Comparison of ENCODE assay signal across 19 mouse cellular contexts in the genomic region with DNA sequence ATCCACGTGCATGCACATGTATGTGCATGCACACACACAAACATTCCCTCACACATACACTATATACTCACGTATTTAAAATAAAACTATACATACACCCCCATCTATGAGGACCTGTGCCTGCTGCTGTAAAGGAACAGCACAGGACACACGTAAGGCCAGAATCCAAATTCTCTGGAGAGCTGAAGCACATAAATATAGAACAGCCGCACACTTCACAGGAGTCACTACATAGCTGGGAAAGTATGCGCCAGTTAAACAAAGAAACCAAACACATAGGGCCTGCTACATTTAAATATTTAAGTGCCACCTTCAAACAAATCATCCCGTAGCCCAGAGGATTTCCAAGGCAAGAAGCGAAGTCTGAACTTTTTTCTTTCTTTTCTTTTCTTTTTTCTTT.
DNase-seq lines count a peak whose midpoint lies in the region; ATAC-seq lines count a peak whose summit lies in the region.
"Had no signal": no experiment of that assay in that cellular context is flagged by ENCODE, and none has a peak within 500 bp of the region (broad histone marks: within the 10 kb centered on the region; RNA-seq: fewer than 3 reads in every experiment).

No protein-coding gene starts in this region.

- H3K27ac ChIP-seq in embryonic facial prominence, embryonic 14.5 days (replicated peaks; ENCODE audit: low read depth, low read length) = no peak overlapping the region
- no peak overlapping the region for H3K27ac ChIP-seq in embryonic facial prominence, embryonic 10.5 days (replicated peaks)
- peak overlapping the region; percentile 68 to 81 for H3K27ac ChIP-seq in heart, embryonic 14.5 days (replicated peaks in 1 of 2; ENCODE audit: control insufficient read depth in 1 of 2, insufficient read depth in 1 of 2, low read depth in 2 of 2, low read length in 2 of 2)
- H3K27ac ChIP-seq in lung, embryonic 15.5 days = peak overlapping the region; percentile 82
- peak overlapping the region; percentile 80; the same call in 1 of the 2 replicates for H3K27ac ChIP-seq in stomach, embryonic 15.5 days
- H3K27ac ChIP-seq: liver, embryonic 14.5 days; neural tube, embryonic 12.5 days had no signal

- no peak overlapping the region for H3K9ac ChIP-seq in embryonic facial prominence, embryonic 14.5 days (ENCODE audit: low read depth, low read length)
- H3K9ac ChIP-seq in heart, embryonic 14.5 days (ENCODE audit: low read length) = peak overlapping the region; percentile 58; the same call in 1 of the 2 replicates
- H3K9ac ChIP-seq in lung, embryonic 15.5 days = no peak overlapping the region; the same call in 1 of the 2 replicates
- no peak overlapping the region for H3K9ac ChIP-seq in stomach, embryonic 15.5 days
- H3K9ac ChIP-seq: hindbrain, embryonic 13.5 days; limb, embryonic 12.5 days; liver, embryonic 14.5 days; neural tube, embryonic 12.5 days had no signal

- ATAC-seq in embryonic facial prominence, embryonic 14.5 days (ENCODE audit: low read depth) = no peak
- no peak; the same call in 1 of the 2 replicates for ATAC-seq in heart, embryonic 14.5 days (ENCODE audit: insufficient number of reproducible peaks, insufficient read depth, low FRiP score, low read depth)
- ATAC-seq in lung, embryonic 15.5 days (ENCODE audit: borderline replicate concordance, extremely low read depth, low FRiP score, low TSS enrichment) = peak; percentile 82; the same call in 1 of the 2 replicates
- ATAC-seq in stomach, embryonic 15.5 days (ENCODE audit: insufficient read depth, low FRiP score, low read depth) = peak; percentile 75
- ATAC-seq in monocyte, adult 5-6 weeks (replicated peaks; ENCODE audit: insufficient number of reproducible peaks, low FRiP score, low TSS enrichment, poor library complexity, severe bottlenecking) = no peak

- intact Hi-C loops in heart, postnatal 14 days (cut with DNase I) = loop anchor here (5.0 kb wide), 2 partner anchors 74 to 156 kb away; a partner anchor contains a TSS

- H3K4me3 ChIP-seq in embryonic facial prominence, embryonic 14.5 days (ENCODE audit: low read depth, low read length) = no peak overlapping the region
- H3K4me3 ChIP-seq in embryonic facial prominence, embryonic 10.5 days = no peak overlapping the region
- H3K4me3 ChIP-seq in heart, embryonic 14.5 days (ENCODE audit: control insufficient read depth in 1 of 2, insufficient read depth in 1 of 2, low read depth in 1 of 2, low read length in 2 of 2) = no peak overlapping the region
- no peak overlapping the region for H3K4me3 ChIP-seq in lung, embryonic 15.5 days
- H3K4me3 ChIP-seq in stomach, embryonic 15.5 days (replicated peaks) = no peak overlapping the region
- H3K4me3 ChIP-seq: hindbrain, embryonic 13.5 days; limb, embryonic 12.5 days; neural tube, embryonic 12.5 days had no signal

- no peaks in the 10 kb centered on the region for H3K27me3 ChIP-seq in embryonic facial prominence, embryonic 14.5 days (replicated peaks; ENCODE audit: control insufficient read depth, insufficient read depth, low read length)
- H3K27me3 ChIP-seq in embryonic facial prominence, embryonic 10.5 days (replicated peaks; ENCODE audit: low read depth, poor library complexity, severe bottlenecking) = no peaks in the 10 kb centered on the region
- H3K27me3 ChIP-seq in heart, embryonic 14.5 days (ENCODE audit: control insufficient read depth, insufficient read depth, low read length) = no peaks in the 10 kb centered on the region
- H3K27me3 ChIP-seq in lung, embryonic 15.5 days = no peaks in the 10 kb centered on the region
- H3K27me3 ChIP-seq in stomach, embryonic 15.5 days (replicated peaks) = no peaks in the 10 kb centered on the region
- H3K27me3 ChIP-seq: hindbrain, embryonic 13.5 days; limb, embryonic 12.5 days; neural tube, embryonic 12.5 days had no signal

- DNase-seq in embryonic facial prominence, embryonic 14.5 days (ENCODE audit: low spot score) = peak; percentile 27
- DNase-seq in embryonic facial prominence, embryonic 10.5 days (ENCODE audit: low spot score) = no peak
- no peak for DNase-seq in heart, postnatal 14 days
- DNase-seq in lung, postnatal 36 days = no peak
- DNase-seq: adrenal gland, postnatal 14 days; cerebellum, adult 9-11 months; gastrocnemius, postnatal 25 days; kidney, adult 2 months; kidney, postnatal 4 days; layer of hippocampus, postnatal 36 days; thymus, postnatal 36 days had no signal

- 56% methylated on average over 7 of the region's 7 CpGs for WGBS in embryonic facial prominence, embryonic 14.5 days
- 79% methylated on average over 7 of the region's 7 CpGs for WGBS in embryonic facial prominence, embryonic 10.5 days
- 45% methylated on average over 7 of the region's 7 CpGs for WGBS in heart, embryonic 14.5 days
- 39% methylated on average over 7 of the region's 7 CpGs for WGBS in lung, embryonic 15.5 days
- 47% methylated on average over 7 of the region's 7 CpGs for WGBS in stomach, embryonic 15.5 days

- peak overlapping the region; percentile 21; the same call in 1 of the 2 replicates for H3K4me2 ChIP-seq in embryonic facial prominence, embryonic 14.5 days (ENCODE audit: low read depth, low read length)
- peak overlapping the region; percentile 21 for H3K4me2 ChIP-seq in heart, embryonic 14.5 days (ENCODE audit: low read length)
- peak overlapping the region; percentile 43 for H3K4me2 ChIP-seq in lung, embryonic 15.5 days
- peak overlapping the region; percentile 27 for H3K4me2 ChIP-seq in stomach, embryonic 15.5 days
- H3K4me2 ChIP-seq: hindbrain, embryonic 13.5 days; limb, embryonic 12.5 days; neural tube, embryonic 12.5 days had no signal

- H3K4me1 ChIP-seq in embryonic facial prominence, embryonic 14.5 days (ENCODE audit: control insufficient read depth, insufficient read depth, low read length) = no peaks in the 10 kb centered on the region
- peaks cover 7% of the 10 kb centered on the region for H3K4me1 ChIP-seq in embryonic facial prominence, embryonic 10.5 days
- peaks cover 12 to 24% of the 10 kb centered on the region in 2 experiments for H3K4me1 ChIP-seq in heart, embryonic 14.5 days (ENCODE audit: control insufficient read depth in 2 of 2, insufficient read depth in 2 of 2, low read length in 2 of 2)
- H3K4me1 ChIP-seq in lung, embryonic 15.5 days = peaks cover 20% of the 10 kb centered on the region
- H3K4me1 ChIP-seq in stomach, embryonic 15.5 days = peaks cover 5% of the 10 kb centered on the region; the same call in 1 of the 2 replicates
- H3K4me1 ChIP-seq: hindbrain, embryonic 13.5 days; neural tube, embryonic 12.5 days had no signal

- no peaks in the 10 kb centered on the region for H3K36me3 ChIP-seq in embryonic facial prominence, embryonic 14.5 days (ENCODE audit: control insufficient read depth, insufficient read depth, low read length)
- no peaks in the 10 kb centered on the region for H3K36me3 ChIP-seq in embryonic facial prominence, embryonic 10.5 days (replicated peaks)
- H3K36me3 ChIP-seq in heart, embryonic 14.5 days (ENCODE audit: control insufficient read depth, insufficient read depth, low read length) = no peaks in the 10 kb centered on the region
- no peaks in the 10 kb centered on the region for H3K36me3 ChIP-seq in lung, embryonic 15.5 days
- H3K36me3 ChIP-seq in stomach, embryonic 15.5 days = no peaks in the 10 kb centered on the region
- H3K36me3 ChIP-seq: hindbrain, embryonic 13.5 days; limb, embryonic 12.5 days; neural tube, embryonic 12.5 days had no signal

- no peaks in the 10 kb centered on the region for H3K9me3 ChIP-seq in embryonic facial prominence, embryonic 14.5 days (ENCODE audit: control insufficient read depth, low read length)
- H3K9me3 ChIP-seq in embryonic facial prominence, embryonic 10.5 days = no peaks in the 10 kb centered on the region
- no peaks in the 10 kb centered on the region for H3K9me3 ChIP-seq in heart, embryonic 14.5 days (ENCODE audit: control insufficient read depth, low read length)
- H3K9me3 ChIP-seq in lung, embryonic 15.5 days = no peaks in the 10 kb centered on the region
- no peaks in the 10 kb centered on the region for H3K9me3 ChIP-seq in stomach, embryonic 15.5 days
- H3K9me3 ChIP-seq: limb, embryonic 12.5 days; neural tube, embryonic 12.5 days had no signal

Comparison
In these comparisons a context has a peak if more than half of its experiments do, and no peak if none do; other contexts are left out.
1. ATAC-seq: peak in lung, embryonic 15.5 days (single experiment) and stomach, embryonic 15.5 days (single experiment); none in embryonic facial prominence, embryonic 14.5 days (single experiment), heart, embryonic 14.5 days (single experiment) and monocyte, adult 5-6 weeks (single experiment).
2. H3K27ac ChIP-seq: peak in heart, embryonic 14.5 days (2 of 2), lung, embryonic 15.5 days (single experiment) and stomach, embryonic 15.5 days (single experiment); none in embryonic facial prominence, embryonic 14.5 days (single experiment) and embryonic facial prominence, embryonic 10.5 days (single experiment).
3. Peak in every context shown above with its lines, with median percentiles within 50 percentile points of each other: H3K4me2 ChIP-seq.